12 mouse cellular contexts compared by ENCODE assay signal in genomic region chr6:37325906-37326602, GRCm38 (mm10). TPM values are rescaled to one million over a fixed set of nuclear protein-coding genes. Genes with fewer than 3 reads are reported as not detected.
DNase-seq lines count a peak whose midpoint lies in the region; ATAC-seq and TF ChIP-seq lines count a peak whose summit lies in the region.
"Had no signal": no experiment of that assay in that cellular context is flagged by ENCODE, and none has a peak within 500 bp of the region (broad histone marks: within the 10 kb centered on the region; RNA-seq: fewer than 3 reads in every experiment).

No protein-coding gene starts in this region.

- no peaks in the 10 kb centered on the region for H3K27me3 ChIP-seq in heart, embryonic 10.5 days (ENCODE audit: insufficient read depth, poor library complexity, severe bottlenecking)
- H3K27me3 ChIP-seq in heart, adult 2 months (ENCODE audit: control insufficient read depth, insufficient read depth, low read length), result no peaks in the 10 kb centered on the region
- H3K27me3 ChIP-seq in kidney, embryonic 15.5 days, result no peaks in the 10 kb centered on the region
- H3K27me3 ChIP-seq in limb, embryonic 10.5 days (ENCODE audit: low read depth, poor library complexity, severe bottlenecking), result no peaks in the 10 kb centered on the region
- no peaks in the 10 kb centered on the region for H3K27me3 ChIP-seq in neural tube, embryonic 15.5 days (replicated peaks)
- H3K27me3 ChIP-seq: CH12.LX; forebrain, embryonic 13.5 days; neural tube, embryonic 12.5 days had no signal

- H3K9ac ChIP-seq in heart, adult 2 months (ENCODE audit: low read depth, low read length), result no peak overlapping the region
- no peak overlapping the region for H3K9ac ChIP-seq in kidney, embryonic 15.5 days
- H3K9ac ChIP-seq in neural tube, embryonic 15.5 days (replicated peaks), result no peak overlapping the region
- H3K9ac ChIP-seq: forebrain, embryonic 13.5 days; neural tube, embryonic 12.5 days had no signal

- no peaks in the 10 kb centered on the region for H3K9me3 ChIP-seq in heart, embryonic 10.5 days
- no peaks in the 10 kb centered on the region for H3K9me3 ChIP-seq in kidney, embryonic 15.5 days (replicated peaks)
- no peaks in the 10 kb centered on the region for H3K9me3 ChIP-seq in limb, embryonic 10.5 days (replicated peaks)
- H3K9me3 ChIP-seq in neural tube, embryonic 15.5 days (replicated peaks), result no peaks in the 10 kb centered on the region
- H3K9me3 ChIP-seq: forebrain, embryonic 13.5 days; neural tube, embryonic 12.5 days had no signal

- no peak for TF ChIP-seq POLR2A in heart, adult 2 months (IDR thresholded peaks at IDR 0.05; ENCODE audit: insufficient read depth, low read depth, low read length)

- peak; percentile 36 for DNase-seq in heart, embryonic 10.5 days (ENCODE audit: low spot score)
- DNase-seq in heart, adult 2 months, result no peak
- DNase-seq in kidney, postnatal 14 days, result no peak
- DNase-seq in limb, embryonic 10.5 days (ENCODE audit: low spot score), result no peak
- DNase-seq in B cell, adult 2 months, result no peak
- DNase-seq: right cerebral cortex, postnatal 14 days had no signal

- intact Hi-C loops in heart, adult 2 months (cut with DNase I), result no loop called here

- H3K36me3 ChIP-seq in heart, embryonic 10.5 days, result peaks cover 14% of the 10 kb centered on the region
- peaks cover 4% of the 10 kb centered on the region for H3K36me3 ChIP-seq in heart, adult 2 months (ENCODE audit: control insufficient read depth, insufficient read depth, low read length)
- peaks cover 14% of the 10 kb centered on the region for H3K36me3 ChIP-seq in kidney, embryonic 15.5 days
- no peaks in the 10 kb centered on the region; the same call in 1 of the 2 replicates for H3K36me3 ChIP-seq in limb, embryonic 10.5 days
- no peaks in the 10 kb centered on the region for H3K36me3 ChIP-seq in neural tube, embryonic 15.5 days
- H3K36me3 ChIP-seq: neural tube, embryonic 12.5 days had no signal

- no peak overlapping the region for H3K4me3 ChIP-seq in heart, embryonic 10.5 days
- no peak overlapping the region for H3K4me3 ChIP-seq in heart, adult 2 months
- H3K4me3 ChIP-seq in kidney, embryonic 15.5 days (replicated peaks), result no peak overlapping the region
- no peak overlapping the region for H3K4me3 ChIP-seq in limb, embryonic 10.5 days
- no peak overlapping the region for H3K4me3 ChIP-seq in neural tube, embryonic 15.5 days (replicated peaks)
- H3K4me3 ChIP-seq: forebrain, embryonic 13.5 days; neural tube, embryonic 12.5 days had no signal

- no peak for ATAC-seq in kidney, embryonic 15.5 days (replicated peaks; ENCODE audit: low FRiP score)
- ATAC-seq in neural tube, embryonic 15.5 days (ENCODE audit: low FRiP score), result no peak
- ATAC-seq: forebrain, embryonic 13.5 days had no signal

- 89% methylated on average over 9 of the region's 9 CpGs for WGBS in heart, embryonic 10.5 days
- WGBS in heart, adult 2 months, result 91% methylated on average over 9 of the region's 9 CpGs
- 88% methylated on average over 9 of the region's 9 CpGs for WGBS in kidney, embryonic 15.5 days
- 93% methylated on average over 9 of the region's 9 CpGs for WGBS in limb, embryonic 10.5 days
- 92% methylated on average over 9 of the region's 9 CpGs for WGBS in neural tube, embryonic 15.5 days

- TF ChIP-seq EP300 in heart, adult 2 months (IDR thresholded peaks at IDR 0.05; ENCODE audit: insufficient read depth, low read depth, low read length), result no peak

- no peak for TF ChIP-seq CTCF in heart, adult 2 months (IDR thresholded peaks at IDR 0.05)

- no peaks in the 10 kb centered on the region for H3K79me2 ChIP-seq in heart, adult 2 months (replicated peaks; ENCODE audit: control insufficient read depth, insufficient read depth, low read length)

- H3K4me2 ChIP-seq in kidney, embryonic 15.5 days, result no peak overlapping the region
- H3K4me2 ChIP-seq in neural tube, embryonic 15.5 days, result no peak overlapping the region
- H3K4me2 ChIP-seq: forebrain, embryonic 13.5 days; neural tube, embryonic 12.5 days had no signal

- peaks cover 29% of the 10 kb centered on the region for H3K4me1 ChIP-seq in heart, embryonic 10.5 days
- peaks cover 3% of the 10 kb centered on the region; the same call in 1 of the 2 replicates for H3K4me1 ChIP-seq in heart, adult 2 months (ENCODE audit: control insufficient read depth, insufficient read depth, low read length)
- peaks cover 21% of the 10 kb centered on the region for H3K4me1 ChIP-seq in kidney, embryonic 15.5 days
- peaks cover 30% of the 10 kb centered on the region for H3K4me1 ChIP-seq in limb, embryonic 10.5 days
- H3K4me1 ChIP-seq in neural tube, embryonic 15.5 days, result peaks cover 44% of the 10 kb centered on the region

- no peak overlapping the region for H3K27ac ChIP-seq in heart, embryonic 10.5 days
- H3K27ac ChIP-seq in heart, adult 2 months, result no peak overlapping the region
- H3K27ac ChIP-seq in kidney, embryonic 15.5 days, result peak overlapping the region; percentile 62
- H3K27ac ChIP-seq in limb, embryonic 10.5 days, result peak overlapping the region; percentile 19; the same call in 1 of the 2 replicates
- H3K27ac ChIP-seq in neural tube, embryonic 15.5 days (replicated peaks), result peak overlapping the region; percentile 51; the same call in 1 of the 2 replicates
- H3K27ac ChIP-seq: forebrain, embryonic 13.5 days; macrophage; neural tube, embryonic 12.5 days had no signal

RNA-seq across cellular contexts. Expression of gene Dgki, which starts 26.1 kb away (rescaled TPM):
- 0.68 and 0.85 TPM in 2 replicates for polyA plus RNA-seq in heart, embryonic 10.5 days (2016; fragmentation: Nextera tagmentation; extraction: Ambion mirVana)
- total RNA-seq in heart, adult 2 months (2021), result under 1 TPM; 0.08 to 0.18 TPM
- 0.04 and 0.15 TPM in 2 replicates for polyA plus RNA-seq in heart, adult 2 months (2012; rRNA removed)
- 0.39 and 0.55 TPM in 2 replicates for polyA plus RNA-seq in kidney, embryonic 15.5 days (2015; fragmentation: Nextera tagmentation; extraction: Ambion mirVana)
- 0.34 and 0.48 TPM in 2 replicates for polyA plus RNA-seq in limb, embryonic 10.5 days (2016; fragmentation: Nextera tagmentation; extraction: Ambion mirVana)
- polyA plus RNA-seq in neural tube, embryonic 15.5 days (2015; fragmentation: Nextera tagmentation; extraction: Ambion mirVana), result 6.5 and 7.1 TPM in 2 replicates

Comparison
In these comparisons a context has a peak if more than half of its experiments do, and no peak if none do; other contexts are left out.
1. H3K27ac ChIP-seq: peak in kidney, embryonic 15.5 days (single experiment), limb, embryonic 10.5 days (single experiment) and neural tube, embryonic 15.5 days (single experiment); none in heart, embryonic 10.5 days (single experiment) and heart, adult 2 months (single experiment).